Mouse (Mus musculus) lung, postnatal 25 days (tissue): ENCODE data around the gene Hivep3.

Experiments used
- DNase-seq: peaks from one replicate; pipeline ENCODE4 v3.0.0; 2022; ENCODE audit warnings: low spot score

The Hivep3 gene

DNA sequence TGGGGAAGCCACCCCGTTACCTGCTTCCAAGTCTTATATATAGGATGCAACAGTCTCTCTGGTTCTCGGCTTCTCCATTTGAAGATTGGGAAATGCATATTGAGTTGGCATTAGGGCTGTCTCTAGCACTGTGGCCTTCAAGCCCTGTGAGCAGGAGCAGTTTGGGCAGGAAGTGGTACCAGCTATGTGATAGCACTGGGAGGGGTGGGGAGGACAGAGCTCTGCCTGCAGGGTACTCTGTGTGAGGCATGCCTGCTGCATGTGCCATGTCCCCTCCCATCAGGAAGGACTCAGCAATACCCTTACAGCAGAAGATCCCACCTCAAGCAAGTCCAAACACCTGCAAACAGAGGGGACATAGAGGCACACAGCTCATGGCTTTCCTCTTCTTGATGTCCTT, 142.0 kb downstream of the Hivep3 start:
- no peak for DNase-seq

DNA sequence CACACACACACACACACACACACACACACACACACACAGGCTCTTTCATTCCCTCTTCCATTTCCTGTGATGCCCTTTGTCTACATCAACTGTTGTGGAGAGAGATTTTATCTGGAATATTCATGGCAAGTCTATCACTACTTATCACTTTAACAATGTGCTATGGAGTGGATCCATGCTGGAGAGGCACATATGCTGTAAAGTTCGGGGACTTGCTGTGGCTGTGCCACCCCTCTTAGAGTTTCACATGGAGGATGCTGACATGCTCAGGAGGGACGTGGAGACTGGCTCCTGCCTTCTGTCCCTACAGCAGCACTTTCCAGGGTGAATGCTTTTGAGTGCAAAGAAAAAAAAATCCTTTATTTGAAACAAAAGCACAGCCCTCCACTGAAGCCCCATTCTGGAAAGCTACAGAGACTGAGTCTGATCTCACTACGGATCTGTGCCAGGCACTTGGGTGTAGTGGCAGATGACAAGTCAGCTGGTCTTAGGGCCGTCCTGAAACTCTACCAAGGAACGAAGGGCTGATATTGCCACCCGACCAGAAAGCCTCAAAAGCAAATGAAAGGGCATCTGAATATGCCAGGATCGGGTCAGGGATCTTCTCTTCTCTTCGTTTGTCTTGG, 143.1 kb downstream of the Hivep3 start:
- DNase-seq: no peak

DNA sequence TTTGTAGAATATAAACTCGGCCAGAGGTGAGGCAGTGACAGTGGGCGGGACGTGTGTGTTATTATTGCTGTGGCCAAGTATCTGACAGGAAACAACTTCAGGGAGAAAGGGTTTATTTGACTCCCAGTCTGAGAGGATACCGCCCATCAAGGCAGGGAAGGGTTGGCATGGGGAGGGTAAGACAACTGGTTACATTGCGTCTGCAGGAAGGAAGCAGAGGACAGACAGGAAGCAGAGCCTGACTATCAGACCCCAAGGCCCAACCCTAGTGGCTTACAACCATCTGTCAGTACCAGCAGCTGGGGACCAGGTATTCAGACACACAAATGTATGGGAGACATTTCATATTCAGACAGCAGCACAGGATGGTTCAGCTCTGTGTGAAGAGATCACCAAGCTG, 144.6 kb downstream of the Hivep3 start:
- no peak for DNase-seq

DNA sequence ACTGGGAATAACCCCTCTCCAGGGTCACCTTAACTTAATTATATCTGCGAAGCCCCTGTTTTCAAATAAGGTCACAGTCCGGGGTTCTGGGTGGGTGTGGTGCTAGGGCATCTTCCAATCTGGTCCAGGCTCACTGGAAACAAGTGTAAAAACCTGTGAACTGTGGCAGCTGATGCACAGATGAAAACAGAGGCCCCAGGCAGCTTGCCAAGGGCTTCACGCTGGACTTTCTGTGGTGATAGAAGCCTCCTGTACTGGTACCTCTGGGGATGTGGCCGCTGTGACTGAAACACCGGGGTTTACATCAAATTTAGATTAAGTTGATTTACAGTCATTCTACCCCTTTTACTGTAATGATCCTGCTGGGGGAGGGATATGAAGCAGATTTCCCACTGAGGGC, 146.1 kb downstream of the Hivep3 start:
- DNase-seq: no peak

DNA sequence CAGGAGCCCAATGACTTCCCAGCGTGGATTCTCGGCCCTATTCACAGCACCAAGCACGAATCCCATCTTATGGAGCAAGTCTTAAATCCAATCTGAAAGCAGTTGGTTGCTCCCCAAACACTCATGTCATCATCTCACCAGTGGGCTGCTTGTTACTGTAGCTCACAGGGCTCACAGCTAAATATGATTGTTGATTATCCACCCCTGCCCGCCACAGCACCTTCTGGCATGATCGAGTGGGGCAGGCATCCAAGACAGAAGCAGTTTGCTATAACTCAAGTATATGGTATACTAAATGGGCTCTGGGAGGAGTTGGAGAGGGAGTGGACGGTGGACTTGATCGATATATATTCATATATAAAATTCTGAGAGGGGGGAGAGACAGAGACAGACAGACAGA, 146.7 kb downstream of the Hivep3 start:
- DNase-seq: no peak

DNA sequence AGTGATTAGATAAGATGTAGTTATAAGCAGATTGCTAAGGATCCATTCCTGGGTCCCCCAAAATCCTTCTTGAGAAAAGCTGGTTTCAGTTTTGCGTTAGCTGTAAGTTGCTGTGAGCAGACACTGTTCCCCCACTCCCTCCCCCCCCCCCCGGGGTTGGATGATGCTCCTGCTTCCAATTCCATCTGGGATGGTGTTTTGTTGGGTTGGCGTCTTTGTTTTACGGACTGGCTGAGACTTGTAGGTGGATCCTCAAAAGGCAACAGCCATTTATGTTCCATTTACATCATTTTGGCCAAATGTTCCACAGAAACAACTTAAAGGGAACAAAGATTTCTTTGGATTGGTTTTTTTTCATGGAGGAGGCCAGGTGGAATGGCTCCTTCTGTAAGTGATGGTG, 147.7 kb downstream of the Hivep3 start:
- DNase-seq: no peak

DNA sequence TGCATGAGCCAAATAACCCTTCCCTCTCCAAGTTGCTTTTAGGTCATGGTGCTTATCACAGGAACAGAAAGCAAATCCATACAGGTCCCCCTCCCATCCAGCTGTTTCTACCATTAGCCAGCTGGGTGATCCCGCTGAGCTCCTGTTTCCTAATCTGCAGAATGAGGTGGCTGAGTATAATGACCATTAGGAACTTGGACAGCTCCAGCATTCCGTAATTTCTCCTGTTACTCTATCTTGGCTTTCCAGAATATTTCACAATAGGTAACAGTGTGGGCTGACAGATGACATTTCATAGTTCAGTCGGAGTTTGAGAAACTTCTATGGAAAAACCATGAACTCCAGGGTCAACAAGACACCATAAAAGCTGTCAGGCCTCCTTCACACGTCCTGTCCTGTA, 148.8 kb downstream of the Hivep3 start:
- peak; percentile 57 for DNase-seq

DNA sequence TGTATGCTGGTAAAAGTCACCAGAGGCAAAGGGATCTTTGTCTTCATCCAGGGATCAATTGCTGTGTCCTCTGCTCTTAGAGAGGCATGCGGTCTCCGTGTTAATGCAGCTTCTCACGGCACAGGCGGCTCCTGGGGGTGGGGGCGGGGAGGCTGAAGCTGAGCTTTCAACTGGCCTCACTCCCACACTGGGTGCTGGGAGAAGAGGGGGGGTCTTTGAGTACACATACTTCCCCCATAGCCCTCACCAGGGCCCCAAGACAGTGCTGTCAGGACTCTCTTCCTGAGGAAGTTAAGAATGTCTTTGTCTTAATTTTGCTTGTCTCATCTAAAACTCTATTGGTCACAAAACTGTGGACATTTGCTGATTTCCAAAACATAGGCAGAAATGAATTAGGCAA, 149.2 kb downstream of the Hivep3 start:
- DNase-seq: no peak

DNA sequence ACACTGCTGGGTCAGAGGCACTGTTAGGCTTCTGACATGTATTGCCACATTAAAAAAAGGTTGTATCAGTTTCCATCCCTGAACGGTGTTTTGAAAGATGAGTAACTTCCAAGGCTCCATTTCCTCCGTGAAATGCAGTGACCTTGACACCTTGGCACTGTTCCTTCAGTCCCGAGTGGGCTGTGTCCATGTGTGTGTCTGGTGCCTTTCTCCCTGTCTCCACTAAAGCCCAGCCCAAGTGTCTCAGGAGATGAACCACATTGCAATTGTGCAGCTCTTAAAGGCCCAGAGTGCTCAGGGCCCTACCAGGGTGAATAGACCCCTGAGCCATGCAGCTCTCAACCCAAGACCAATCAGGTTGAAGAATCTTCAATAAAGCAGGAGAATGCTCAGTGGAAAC, 153.0 kb downstream of the Hivep3 start:
- peak; percentile 48 for DNase-seq

DNA sequence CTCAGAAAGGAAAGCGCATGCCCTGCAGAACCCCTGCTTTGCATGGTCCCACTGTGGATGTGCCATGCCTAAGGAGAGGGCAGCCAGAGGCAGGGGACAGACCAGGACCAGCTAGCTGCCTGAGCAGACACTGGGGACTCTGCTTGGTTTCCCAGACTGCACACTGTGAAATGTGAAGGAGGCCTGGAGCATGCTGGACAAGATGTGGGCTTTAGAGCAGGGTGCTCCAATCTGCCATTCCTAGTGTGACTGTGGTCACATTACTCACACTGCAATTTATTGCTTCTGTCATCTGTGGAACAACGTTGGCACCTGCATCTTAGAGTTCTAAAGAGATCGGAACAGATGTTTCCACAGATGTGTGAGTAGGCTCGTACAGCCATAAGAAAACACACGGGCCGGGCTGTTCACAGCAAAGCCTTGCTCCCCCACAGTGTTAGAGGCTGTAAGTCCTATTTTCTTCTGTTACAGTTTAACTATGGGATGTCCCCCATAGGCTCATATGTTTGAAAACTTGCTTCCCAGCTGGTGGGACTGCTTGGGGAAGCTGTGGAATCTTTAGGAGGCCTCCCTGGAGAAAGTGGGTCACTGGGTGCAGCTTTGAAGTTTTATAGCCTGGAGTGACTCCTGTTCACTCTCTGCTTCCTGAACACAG, 154.1 kb downstream of the Hivep3 start:
- DNase-seq: no peak

DNA sequence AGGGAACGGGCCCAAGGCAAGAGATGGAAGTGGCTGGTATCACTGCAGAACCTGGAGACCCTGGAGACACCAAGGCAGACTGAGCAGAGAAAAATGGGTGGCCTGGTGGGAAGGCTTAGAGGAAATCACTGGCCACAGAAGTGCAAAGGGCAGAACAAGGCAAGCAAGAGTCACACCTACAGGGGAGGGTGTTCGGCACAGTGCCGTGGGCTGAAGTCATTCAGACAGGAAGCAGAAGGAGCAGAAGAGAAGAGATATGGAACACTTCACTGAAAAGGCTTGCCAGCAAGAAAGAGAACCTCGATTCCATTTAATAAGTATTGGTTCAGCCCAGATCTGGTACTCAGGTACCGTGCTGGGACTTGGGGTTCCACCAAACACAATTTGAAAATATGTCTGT, 156.2 kb downstream of the Hivep3 start:
- DNase-seq: no peak

DNA sequence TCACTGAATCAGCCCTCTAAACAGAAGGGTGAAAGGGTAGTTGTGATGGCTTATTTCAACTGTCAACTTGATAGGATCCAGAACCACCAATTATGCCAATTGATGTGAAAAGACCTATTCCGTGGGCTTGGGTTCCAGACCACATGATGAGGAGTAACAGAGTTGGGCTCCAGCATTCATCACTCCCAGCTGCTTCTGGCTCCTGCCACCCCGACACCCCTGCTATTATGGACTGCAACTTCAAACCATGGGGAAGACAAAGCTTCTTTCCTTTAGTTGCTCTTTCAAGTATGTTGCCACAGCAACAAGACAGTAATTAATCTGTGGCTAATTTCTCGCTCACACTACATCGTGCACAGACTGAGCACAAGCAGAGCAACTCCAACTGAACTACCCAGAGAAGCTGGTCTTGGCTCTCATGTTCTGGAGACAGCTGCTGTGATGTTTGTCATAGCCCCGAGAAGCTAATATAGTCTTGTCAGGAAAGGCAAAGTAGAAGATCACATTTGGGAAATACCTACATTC, 159.7 kb downstream of the Hivep3 start:
- no peak for DNase-seq

DNA sequence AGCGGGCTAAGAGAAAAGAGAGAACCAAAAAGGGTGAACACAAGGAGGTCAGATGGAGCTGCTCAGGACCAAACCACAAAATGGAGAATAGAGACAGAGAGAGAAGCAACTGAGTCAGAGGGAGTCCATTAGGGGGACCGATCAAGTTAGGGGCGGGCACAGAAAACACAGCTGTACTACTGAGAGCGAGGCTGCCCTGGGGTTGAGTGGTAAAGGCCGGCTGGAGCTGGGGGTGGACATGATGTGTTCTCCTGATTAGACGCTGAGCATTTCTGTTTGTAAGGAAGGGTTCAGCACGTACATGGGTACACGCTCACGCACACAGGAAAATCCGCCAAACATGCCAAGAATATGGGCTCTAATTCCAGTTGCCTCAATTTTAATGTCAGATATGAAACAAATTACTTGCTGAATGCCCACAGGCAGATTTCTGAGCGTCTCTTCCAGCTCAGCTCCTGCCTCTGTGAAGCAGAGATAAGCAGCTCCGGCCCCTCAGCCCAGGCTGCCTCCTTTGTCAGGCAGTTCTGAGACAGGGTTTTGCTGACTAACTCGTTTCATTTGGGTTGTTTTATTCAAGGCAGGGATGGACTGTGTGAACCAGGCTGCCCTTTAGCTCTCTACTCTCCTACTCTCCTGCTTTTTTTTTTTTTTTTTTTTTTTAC, 161.3 kb downstream of the Hivep3 start:
- DNase-seq: no peak

DNA sequence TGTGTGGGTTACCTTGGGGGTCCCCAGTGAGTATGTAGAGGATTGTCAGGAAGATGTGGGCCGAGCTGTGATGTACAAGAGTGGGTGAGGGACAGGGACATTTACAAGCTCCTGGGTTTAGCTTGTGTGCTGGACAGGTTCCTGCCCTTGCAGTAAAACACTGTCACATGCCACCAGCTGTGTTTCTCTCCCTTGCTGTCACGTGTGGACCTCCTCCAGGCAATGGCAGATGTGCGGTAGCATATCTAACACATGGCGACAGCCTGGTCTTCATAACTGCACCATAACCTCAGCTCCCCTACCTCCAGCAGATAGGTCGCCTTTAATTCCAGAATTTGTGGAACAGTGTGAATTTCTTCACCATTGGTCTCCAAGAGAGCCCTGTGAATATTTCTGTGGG, 161.9 kb downstream of the Hivep3 start:
- no peak for DNase-seq

DNA sequence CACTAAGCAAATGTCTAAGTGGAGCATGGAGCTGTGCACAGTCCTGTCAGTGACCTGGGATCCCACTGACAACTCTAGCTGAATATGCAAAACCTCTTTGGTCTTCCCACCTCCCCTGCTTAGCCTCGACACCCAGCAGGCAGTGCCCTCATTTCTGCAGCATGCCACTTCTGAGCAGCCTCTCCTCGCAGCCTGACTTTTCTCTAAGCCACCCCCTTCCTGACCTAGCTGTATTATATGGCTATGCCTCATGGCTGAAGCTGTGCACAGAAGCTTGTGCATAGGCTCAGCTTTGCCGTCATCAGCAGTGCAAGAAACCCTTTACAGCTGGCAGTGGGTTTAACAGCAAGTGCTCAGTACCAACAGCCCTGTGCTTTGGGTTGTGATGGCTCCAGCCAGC, 163.0 kb downstream of the Hivep3 start:
- no peak for DNase-seq

DNA sequence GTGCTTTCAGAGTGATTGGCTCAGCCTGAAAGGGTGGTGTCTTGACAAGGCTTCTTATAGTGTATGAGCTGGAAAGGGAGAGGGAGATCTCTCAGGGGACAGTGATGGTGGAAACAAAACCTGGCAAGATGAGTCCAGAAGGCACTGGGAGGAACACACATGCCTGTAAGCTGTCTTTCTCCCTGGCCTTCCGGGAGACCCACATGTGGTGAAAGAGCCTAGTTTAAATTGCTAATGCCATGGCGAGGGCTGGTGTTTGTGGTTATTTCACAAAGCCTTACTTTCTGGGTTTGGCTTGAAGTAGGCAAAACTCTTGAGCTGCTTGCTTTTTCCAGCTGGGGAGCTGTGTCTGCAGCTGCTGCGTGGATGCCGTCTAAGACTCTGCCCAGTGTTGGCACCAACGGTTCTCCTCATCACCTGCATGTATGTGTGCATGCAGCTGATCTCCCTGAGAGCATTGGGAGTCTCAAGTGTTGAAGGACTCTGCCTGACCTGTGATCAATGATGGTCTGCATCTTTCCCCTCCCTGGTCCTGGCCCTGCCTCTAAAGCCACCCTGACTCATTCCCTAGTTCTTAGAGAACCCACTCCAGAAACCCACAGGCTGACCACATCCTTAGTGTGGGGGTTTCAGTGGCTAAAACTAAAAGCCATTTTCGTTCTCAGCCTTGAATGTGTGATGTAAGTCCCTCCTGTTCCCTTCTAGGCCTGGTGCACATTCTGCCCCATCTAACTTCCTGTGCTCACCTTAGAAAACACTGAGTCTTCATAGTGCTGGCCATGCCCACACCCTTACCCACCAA, 163.7 kb downstream of the Hivep3 start:
- DNase-seq: no peak

DNA sequence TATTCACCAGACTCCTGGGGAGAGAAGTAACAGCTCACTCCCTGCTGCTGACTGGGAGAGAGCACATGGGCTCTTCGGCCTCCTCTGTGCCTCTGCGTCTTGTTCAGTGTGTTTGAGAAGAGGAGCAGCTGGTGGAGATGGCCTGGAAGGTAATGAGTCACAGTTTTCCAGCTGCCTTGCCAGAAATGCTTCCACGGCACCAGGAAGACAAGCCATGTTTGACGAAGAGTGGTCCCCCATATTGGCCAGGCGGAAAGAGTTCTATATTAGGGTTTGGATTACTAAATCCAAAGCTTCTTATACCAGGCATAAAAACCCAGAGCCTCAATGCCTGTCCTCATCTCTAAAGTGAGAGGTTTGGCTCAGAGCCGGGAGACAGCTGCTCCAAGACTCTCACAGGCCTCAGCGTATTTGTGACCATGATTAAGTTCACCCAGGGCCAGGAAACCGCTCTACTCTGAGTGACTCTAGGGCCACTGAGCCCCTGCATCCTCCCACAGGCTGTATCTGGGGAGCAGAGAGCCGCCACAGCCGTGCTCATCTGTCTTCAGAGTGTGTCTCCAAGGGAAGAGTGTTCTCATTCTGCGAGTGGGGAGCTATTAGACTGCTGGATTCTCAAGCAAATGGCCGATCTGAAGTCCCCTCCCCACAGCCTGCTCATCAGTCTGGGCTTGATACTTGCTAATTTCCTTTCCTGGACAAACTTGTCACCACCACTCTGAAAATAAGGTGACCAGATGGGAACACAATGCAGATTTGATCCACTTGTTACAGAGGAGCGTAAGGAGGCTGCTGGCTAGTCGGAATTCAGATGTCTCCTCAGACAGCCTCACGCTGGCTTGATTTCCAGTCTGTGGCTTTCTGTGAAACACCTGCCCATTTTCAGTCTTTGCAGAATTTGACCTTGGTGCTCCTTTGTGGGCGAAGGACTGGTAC, 168.2 kb downstream of the Hivep3 start:
- DNase-seq: peak; percentile 75

DNA sequence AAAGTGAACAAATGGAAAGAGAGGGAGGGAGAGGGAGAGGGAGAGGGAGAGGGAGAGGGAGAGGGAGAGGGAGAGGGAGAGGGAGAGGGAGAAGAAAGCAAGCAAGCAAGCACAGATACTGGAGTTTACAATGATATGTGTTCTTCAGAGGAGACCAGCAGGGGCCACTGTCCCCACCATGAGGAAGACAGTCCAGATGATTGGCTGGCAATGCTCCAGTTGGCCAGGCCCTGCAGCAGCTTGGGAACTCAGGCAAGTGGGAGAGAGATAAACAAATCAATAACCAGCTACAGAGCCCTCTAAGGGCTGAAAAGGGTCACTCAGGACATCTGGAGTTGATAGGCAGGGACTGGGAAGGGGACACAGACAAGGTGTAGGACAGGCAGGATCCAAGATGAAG, 169.7 kb downstream of the Hivep3 start:
- DNase-seq: no peak

DNA sequence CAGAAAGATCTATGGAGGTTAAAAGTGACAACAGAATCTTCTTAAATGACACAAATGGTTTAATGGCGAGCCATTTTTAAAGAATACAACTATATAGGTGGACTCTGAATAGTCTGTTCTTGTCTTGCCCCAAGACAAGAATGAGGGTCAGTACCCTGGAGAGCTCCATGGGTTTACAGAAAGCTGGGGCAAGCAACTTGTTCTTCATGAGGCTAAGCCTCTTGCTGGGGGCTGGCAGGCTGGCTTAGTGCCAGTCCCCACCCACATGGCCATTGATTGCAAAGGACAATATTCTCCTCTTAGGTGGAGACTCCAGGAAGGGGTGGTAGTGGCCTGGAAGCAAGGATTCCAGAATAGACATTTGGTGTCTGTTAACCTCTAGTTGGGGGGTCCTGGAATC, 170.2 kb downstream of the Hivep3 start:
- DNase-seq: no peak

DNA sequence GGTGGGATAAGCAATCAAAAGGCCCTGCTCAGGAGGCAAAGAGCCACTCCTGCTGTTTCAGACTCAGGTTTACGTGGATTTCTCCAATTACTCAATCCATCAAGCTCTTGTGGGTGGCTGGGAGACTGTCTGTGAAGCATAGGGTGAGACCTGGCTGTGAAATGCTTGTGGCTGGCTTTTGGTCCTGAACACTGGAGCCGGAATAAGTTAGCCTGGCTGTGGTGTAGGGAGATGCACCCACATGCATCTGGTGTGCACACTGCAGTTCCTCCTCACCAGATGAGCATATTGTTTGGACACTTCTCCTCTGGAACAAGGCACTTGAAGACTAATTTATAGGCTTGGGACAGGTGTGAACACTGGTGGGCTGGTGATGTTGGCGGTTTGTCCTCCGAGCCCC, 170.7 kb downstream of the Hivep3 start:
- DNase-seq: no peak

DNA sequence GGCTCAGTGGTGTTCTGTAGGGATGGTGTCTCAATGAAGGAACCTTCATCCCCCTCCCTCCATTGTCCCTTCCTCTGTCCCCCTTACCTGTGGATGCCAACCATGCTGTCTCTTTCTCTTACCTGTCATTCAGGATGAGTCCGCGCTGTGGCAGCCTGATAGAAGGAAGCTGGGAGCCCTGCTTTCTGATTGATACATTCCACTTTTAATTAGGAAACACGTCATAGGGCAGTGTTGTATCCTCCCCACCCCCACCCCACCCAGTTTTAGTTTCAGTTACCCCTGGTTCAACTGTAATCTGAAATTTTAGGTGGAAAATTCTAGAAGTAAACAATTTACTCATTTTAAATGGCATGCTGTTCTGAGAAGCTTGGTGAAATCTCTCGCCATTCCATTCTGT, 173.5 kb downstream of the Hivep3 start:
- DNase-seq: no peak
